Mouse (Mus musculus) ES-E14 (cell line): ENCODE measurements at regions not wholly inside any gene's neighbourhood (a gene's known extent, or its start where the extent isn't known, plus 50 kb on each side); places are given as distances from the start of the nearest gene placed in this dataset.

Source experiments
- DNase-seq: peaks from one replicate; pipeline ENCODE4 v3.0.0-alpha.2; 2013; ENCODE audit warnings: low read depth, low spot score
- H3K27ac ChIP-seq: 2 replicates; pipeline ENCODE4 v1.5.1; 2012; ENCODE audit warnings: low read depth, mild to moderate bottlenecking, low read length, moderate library complexity, mixed read lengths; ENCODE audit not compliant: poor library complexity, insufficient read depth, severe bottlenecking
- H3K36me3 ChIP-seq: 2 replicates; pipeline ENCODE4 v1.6.1; 2012; ENCODE audit warnings: mild to moderate bottlenecking, low read length, moderate library complexity, mixed read lengths; ENCODE audit not compliant: control insufficient read depth, poor library complexity, insufficient read depth, severe bottlenecking
- H3K4me1 ChIP-seq, 2 experiments: fragments of 150-350 bp in 1 of 2; sonication (generic) in 1 of 2; 2 replicates each; pipeline ENCODE4 v1.6.1; 2012; ENCODE audit warnings: low read length in 2 of 2, mild to moderate bottlenecking in 1 of 2, mixed read lengths in 1 of 2; ENCODE audit not compliant: control insufficient read depth in 2 of 2, insufficient read depth in 2 of 2, poor library complexity in 1 of 2
- H3K4me3 ChIP-seq, 2 experiments: fragments of 150-350 bp in 1 of 2; sonication (generic) in 1 of 2; 2 replicates each; pipeline ENCODE4 v1.5.1; 2012; ENCODE audit warnings: low read length in 2 of 2, low read depth in 1 of 2, mild to moderate bottlenecking in 1 of 2, mixed read lengths in 1 of 2; ENCODE audit not compliant: insufficient read depth in 1 of 2, poor library complexity in 1 of 2, severe bottlenecking in 1 of 2
- H3K9ac ChIP-seq: 2 replicates; pipeline ENCODE4 v1.6.1; 2012; ENCODE audit warnings: low read depth, mild to moderate bottlenecking, low read length, mixed read lengths; ENCODE audit not compliant: poor library complexity, insufficient read depth, severe bottlenecking
- H3K9me3 ChIP-seq: fragments of 150-350 bp; sonication (generic); 2 replicates; pipeline ENCODE4 v1.6.1; 2012; ENCODE audit warnings: low read depth, mild to moderate bottlenecking, low read length; ENCODE audit not compliant: control insufficient read depth, insufficient read depth
- CHD2 ChIP-seq: IDR thresholded peaks from 2 replicates; pipeline ENCODE4 v1.6.1; 2014; ENCODE audit warnings: mild to moderate bottlenecking, low read depth, low read length, inconsistent platforms
- HCFC1 ChIP-seq: IDR thresholded peaks from 2 replicates; pipeline ENCODE4 v1.6.1; 2012; ENCODE audit warnings: low read length, inconsistent platforms, borderline replicate concordance; ENCODE audit not compliant: insufficient read depth
- MAFK ChIP-seq: IDR thresholded peaks from 2 replicates; pipeline ENCODE4 v1.6.1; 2014; ENCODE audit warnings: mild to moderate bottlenecking, low read depth, low read length, inconsistent platforms; ENCODE audit not compliant: insufficient read depth
- ZC3H11A ChIP-seq: IDR thresholded peaks from 2 replicates; pipeline ENCODE4 v1.6.1; 2012; ENCODE audit warnings: low read depth, mild to moderate bottlenecking, inconsistent platforms, low read length, borderline replicate concordance
- ZNF384 ChIP-seq: IDR thresholded peaks from 2 replicates; pipeline ENCODE4 v1.6.1; 2012; ENCODE audit warnings: low read depth, low read length, inconsistent platforms
- in situ Hi-C, 2 experiments: fragments of 600-800 bp; cut with MboI; formaldehyde crosslinking; loops; one replicate each; pipeline ENCODE4 v1.15.1; 2025; ENCODE audit warnings: low sequenced_read_pairs in 2 of 2, inconsistent platforms in 1 of 2; ENCODE audit not compliant: unreplicated experiment in 2 of 2

- no peaks in the 10 kb centered on the region for H3K4me1 ChIP-seq
- no peak overlapping the region for H3K4me3 ChIP-seq
- in situ Hi-C loops: no loop called here
- no peak overlapping the region for H3K27ac ChIP-seq
- H3K9me3 ChIP-seq: no peaks in the 10 kb centered on the region
- no peaks in the 10 kb centered on the region for H3K36me3 ChIP-seq
- H3K9ac ChIP-seq: no peak overlapping the region
- DNase-seq: no peak
- TF ChIP-seq ZNF384 (no peak), MAFK (no peak), CHD2 (no peak), ZC3H11A (no peak), HCFC1 (no peak)
Observed at GRCm38 (mm10) chr1:51657203-51657602, 179.0 kb upstream of the Nabp1 start.

GRCm38 (mm10) chr1:51650653-51650995 lies 172.4 kb upstream of the Nabp1 start:
- in situ Hi-C loops: no loop called here
- no peak for DNase-seq
- TF ChIP-seq CHD2: no peak
- no peak for TF ChIP-seq MAFK
- TF ChIP-seq ZC3H11A: no peak
- no peak for TF ChIP-seq ZNF384
- no peak for TF ChIP-seq HCFC1
- H3K9me3 ChIP-seq: no peaks in the 10 kb centered on the region
- H3K4me1 ChIP-seq: no peaks in the 10 kb centered on the region
- H3K4me3 ChIP-seq: no peak overlapping the region
- no peak overlapping the region for H3K27ac ChIP-seq
- H3K36me3 ChIP-seq: no peaks in the 10 kb centered on the region
- H3K9ac ChIP-seq: no peak overlapping the region

GRCm38 (mm10) chr1:51649963-51650652 lies 171.9 kb upstream of the Nabp1 start:
- H3K4me3 ChIP-seq: no peak overlapping the region
- no peaks in the 10 kb centered on the region for H3K9me3 ChIP-seq
- no peak overlapping the region for H3K27ac ChIP-seq
- no peak overlapping the region for H3K9ac ChIP-seq
- TF ChIP-seq HCFC1: no peak
- no peak for TF ChIP-seq ZNF384
- TF ChIP-seq CHD2: no peak
- no peak for TF ChIP-seq MAFK
- in situ Hi-C loops: loop anchor here in 1 of 2 experiments (10.0 kb wide), 2 partner anchors 295 to 355 kb away; no protein-coding TSS in a partner anchor
- no peaks in the 10 kb centered on the region for H3K4me1 ChIP-seq
- DNase-seq: no peak
- no peaks in the 10 kb centered on the region for H3K36me3 ChIP-seq

- TF ChIP-seq HCFC1 (no peak), ZNF384 (no peak), CHD2 (no peak), ZC3H11A (no peak), MAFK (no peak)
- H3K27ac ChIP-seq: no peak overlapping the region
Observed at GRCm38 (mm10) chr1:51647955-51648354, 169.7 kb upstream of the Nabp1 start.

GRCm38 (mm10) chr1:51644399-51644798 lies 166.2 kb upstream of the Nabp1 start:
- Histone ChIP-seq H3K36me3 (no peaks in the 10 kb centered on the region), H3K4me1 (no peaks in the 10 kb centered on the region), H3K4me3 (no peak overlapping the region), H3K9me3 (no peaks in the 10 kb centered on the region), H3K27ac (no peak overlapping the region), H3K9ac (no peak overlapping the region)
- DNase-seq: no peak
- in situ Hi-C loops: loop anchor here in 1 of 2 experiments (10.0 kb wide), 2 partner anchors 300 to 360 kb away; no protein-coding TSS in a partner anchor
- TF ChIP-seq ZC3H11A: peak; percentile 59
- TF ChIP-seq MAFK: no peak

More at GRCm38 (mm10) chr1:51647955-51648354, 169.7 kb upstream of the Nabp1 start:
- Histone ChIP-seq H3K4me1 (no peaks in the 10 kb centered on the region), H3K9me3 (no peaks in the 10 kb centered on the region), H3K4me3 (no peak overlapping the region), H3K9ac (no peak overlapping the region), H3K36me3 (no peaks in the 10 kb centered on the region)
- no peak for DNase-seq
- in situ Hi-C loops: loop anchor here in 1 of 2 experiments (10.0 kb wide), 2 partner anchors 297 to 357 kb away; no protein-coding TSS in a partner anchor
